Mouse (Mus musculus): ENCODE measurements around the gene Abcc5. TPM values are rescaled to one million over a fixed set of nuclear protein-coding genes. Genes with fewer than 3 reads are reported as not detected.

Abcc5 gene
- polyA plus RNA-seq, 1 experiment from 2014 or later: 68.8 TPM

DNA sequence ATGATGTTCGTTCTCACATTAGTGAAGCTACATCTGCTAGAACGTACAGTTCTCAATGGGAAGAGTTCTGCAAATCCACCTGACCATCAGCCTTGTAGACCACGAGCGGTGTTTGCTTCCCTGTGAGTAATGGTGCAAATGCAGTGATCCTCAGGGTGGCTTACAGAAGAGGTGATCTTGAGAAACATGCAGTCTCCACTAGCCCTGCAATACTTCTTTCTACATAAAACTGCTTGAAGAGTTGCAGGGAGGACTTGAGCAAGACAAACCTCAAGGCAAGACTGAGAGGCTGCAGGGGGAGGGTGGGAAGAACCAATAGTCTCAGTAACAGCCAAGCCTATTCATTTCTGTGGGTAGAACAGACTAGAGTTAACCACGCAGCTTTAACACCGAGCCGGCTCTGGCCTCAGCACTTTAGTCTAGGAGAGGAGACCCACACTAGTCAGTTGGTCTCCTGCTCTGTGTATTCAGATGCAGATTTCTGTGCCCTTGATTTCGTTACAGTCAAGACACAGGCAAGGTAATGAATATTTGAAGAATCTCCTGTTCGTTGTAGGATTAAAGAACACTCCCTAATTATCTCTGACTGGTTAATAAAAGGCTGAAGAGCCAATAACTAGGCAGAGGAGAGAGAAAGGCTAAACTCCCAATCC lies 66.4 kb downstream of the Abcc5 start:
- H3K9ac ChIP-seq (ENCODE audit: low read length): no peak overlapping the region
- no peaks in the 10 kb centered on the region for H3K4me1 ChIP-seq (replicated peaks; ENCODE audit: control insufficient read depth, insufficient read depth, low read length)
- no peaks in the 10 kb centered on the region for H3K27me3 ChIP-seq (ENCODE audit: control insufficient read depth, insufficient read depth, low read length)
- no peaks in the 10 kb centered on the region; the same call in 1 of the 2 replicates for H3K36me3 ChIP-seq (ENCODE audit: control insufficient read depth, insufficient read depth, low read length)
- no peak for ATAC-seq (replicated peaks; ENCODE audit: low FRiP score)
- H3K27ac ChIP-seq (ENCODE audit: low read depth, low read length): no peak overlapping the region
- no peak overlapping the region for H3K4me2 ChIP-seq (ENCODE audit: low read depth, low read length, severe bottlenecking)
- no peaks in the 10 kb centered on the region for H3K9me3 ChIP-seq (ENCODE audit: control insufficient read depth, low read length)
- 76% methylated on average over 9 of the region's 9 CpGs for WGBS
- no peak for DNase-seq (ENCODE audit: low spot score)
- H3K4me3 ChIP-seq (ENCODE audit: low read depth, low read length): no peak overlapping the region

DNA sequence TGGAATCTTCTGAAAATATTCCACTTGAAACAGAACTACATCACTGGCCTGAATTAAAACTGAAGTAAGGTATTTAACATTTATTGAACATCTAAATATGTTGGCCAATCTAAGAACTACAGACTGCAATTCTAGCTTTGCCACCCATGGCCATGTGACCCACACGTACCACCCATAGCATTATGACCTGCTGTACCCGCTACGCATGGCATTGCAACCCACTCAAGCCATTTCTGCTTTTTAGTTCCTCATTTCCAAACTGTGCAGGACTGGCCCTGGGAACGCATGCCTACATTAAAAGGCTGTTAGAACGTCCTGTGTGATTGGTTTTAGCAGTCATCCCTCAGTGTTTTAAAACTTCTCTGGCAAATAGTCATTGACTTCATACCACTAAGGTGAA lies 68.4 kb downstream of the Abcc5 start:
- Histone ChIP-seq H3K36me3 (ENCODE audit: control insufficient read depth, insufficient read depth, low read length) (no peaks in the 10 kb centered on the region; the same call in 1 of the 2 replicates), H3K27ac (ENCODE audit: low read depth, low read length) (no peak overlapping the region), H3K4me3 (ENCODE audit: low read depth, low read length) (no peak overlapping the region), H3K4me2 (ENCODE audit: low read depth, low read length, severe bottlenecking) (no peak overlapping the region), H3K9ac (ENCODE audit: low read length) (no peak overlapping the region), H3K9me3 (ENCODE audit: control insufficient read depth, low read length) (no peaks in the 10 kb centered on the region), H3K27me3 (ENCODE audit: control insufficient read depth, insufficient read depth, low read length) (no peaks in the 10 kb centered on the region), H3K4me1 (replicated peaks; ENCODE audit: control insufficient read depth, insufficient read depth, low read length) (no peaks in the 10 kb centered on the region)
- DNase-seq (ENCODE audit: low spot score): no peak
- no peak for ATAC-seq (replicated peaks; ENCODE audit: low FRiP score)
- WGBS: 95% methylated on average over 5 of the region's 5 CpGs

DNA sequence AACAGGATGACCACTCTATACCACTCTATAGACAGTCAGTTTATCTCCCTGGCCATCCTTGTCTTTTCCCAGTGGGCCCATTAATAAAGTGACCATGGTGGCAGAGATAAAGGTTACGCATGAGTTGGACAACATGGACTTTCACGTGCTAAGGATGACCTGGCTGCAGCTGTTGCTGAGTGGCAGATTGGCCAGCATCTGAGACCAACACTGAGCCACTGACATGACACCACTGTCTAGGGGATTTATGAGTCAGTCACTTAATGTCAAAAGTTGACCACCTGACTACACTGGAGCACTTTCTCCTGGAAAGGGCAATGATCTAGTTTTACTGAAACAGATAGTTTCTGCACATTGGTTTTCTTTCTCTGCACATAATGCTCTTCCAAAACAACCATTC lies 71.4 kb downstream of the Abcc5 start:
- DNase-seq (ENCODE audit: low spot score) (no peak), ATAC-seq (replicated peaks; ENCODE audit: low FRiP score) (no peak)
- H3K36me3 ChIP-seq (ENCODE audit: control insufficient read depth, insufficient read depth, low read length): no peaks in the 10 kb centered on the region; the same call in 1 of the 2 replicates
- no peak overlapping the region for H3K4me3 ChIP-seq (ENCODE audit: low read depth, low read length)
- no peak overlapping the region for H3K27ac ChIP-seq (ENCODE audit: low read depth, low read length)
- 97% methylated on average over 2 of the region's 2 CpGs for WGBS
- no peaks in the 10 kb centered on the region for H3K27me3 ChIP-seq (ENCODE audit: control insufficient read depth, insufficient read depth, low read length)
- H3K9me3 ChIP-seq (ENCODE audit: control insufficient read depth, low read length): no peaks in the 10 kb centered on the region
- no peaks in the 10 kb centered on the region for H3K4me1 ChIP-seq (replicated peaks; ENCODE audit: control insufficient read depth, insufficient read depth, low read length)
- H3K9ac ChIP-seq (ENCODE audit: low read length): no peak overlapping the region
- no peak overlapping the region for H3K4me2 ChIP-seq (ENCODE audit: low read depth, low read length, severe bottlenecking)

DNA sequence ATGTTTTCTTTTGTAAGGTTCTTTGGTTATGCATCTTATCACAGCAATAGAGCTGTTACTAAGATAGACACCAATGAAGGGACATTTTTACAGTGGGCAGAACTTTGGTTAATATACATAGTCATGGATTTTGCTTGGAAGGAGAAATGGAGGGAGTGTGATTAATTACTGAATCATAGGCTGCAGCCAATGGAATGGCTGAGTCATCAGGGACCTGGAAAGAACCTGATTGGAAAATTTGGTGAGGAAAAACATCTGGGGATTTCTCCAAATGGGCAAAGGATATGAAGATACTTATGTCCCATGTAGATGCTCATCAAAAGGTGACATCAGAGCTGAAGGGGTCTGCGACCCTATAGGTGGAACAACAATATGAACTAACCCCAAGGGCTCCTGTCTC lies 72.2 kb downstream of the Abcc5 start:
- no peaks in the 10 kb centered on the region; the same call in 1 of the 2 replicates for H3K36me3 ChIP-seq (ENCODE audit: control insufficient read depth, insufficient read depth, low read length)
- H3K27ac ChIP-seq (ENCODE audit: low read depth, low read length): no peak overlapping the region
- no peaks in the 10 kb centered on the region for H3K9me3 ChIP-seq (ENCODE audit: control insufficient read depth, low read length)
- 90% methylated on average over 1 of the region's 1 CpGs for WGBS
- H3K9ac ChIP-seq (ENCODE audit: low read length): no peak overlapping the region
- H3K27me3 ChIP-seq (ENCODE audit: control insufficient read depth, insufficient read depth, low read length): no peaks in the 10 kb centered on the region
- no peak overlapping the region for H3K4me3 ChIP-seq (ENCODE audit: low read depth, low read length)
- ATAC-seq (replicated peaks; ENCODE audit: low FRiP score) (no peak), DNase-seq (ENCODE audit: low spot score) (no peak)
- no peak overlapping the region for H3K4me2 ChIP-seq (ENCODE audit: low read depth, low read length, severe bottlenecking)
- no peaks in the 10 kb centered on the region for H3K4me1 ChIP-seq (replicated peaks; ENCODE audit: control insufficient read depth, insufficient read depth, low read length)

DNA sequence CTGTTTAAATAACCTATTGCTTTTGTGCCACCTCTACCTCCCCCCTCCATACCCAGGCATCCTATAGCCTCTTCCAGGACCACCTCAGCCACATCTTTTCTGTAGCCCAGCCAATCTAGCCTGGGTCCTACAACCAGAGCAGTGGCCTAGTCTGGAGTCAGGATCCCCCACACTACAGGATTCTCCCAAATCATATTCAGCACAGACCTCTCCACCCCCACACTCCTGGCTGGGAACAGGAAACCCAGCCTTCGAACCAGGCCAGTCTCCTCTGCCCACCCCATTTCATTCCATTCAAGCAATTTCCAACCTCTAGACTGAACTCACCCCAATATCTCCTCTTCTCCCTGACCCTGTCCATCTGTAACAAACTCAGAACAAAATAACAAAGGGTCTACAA lies 80.7 kb downstream of the Abcc5 start:
- no peak overlapping the region for H3K4me3 ChIP-seq (ENCODE audit: low read depth, low read length)
- no peaks in the 10 kb centered on the region for H3K4me1 ChIP-seq (replicated peaks; ENCODE audit: control insufficient read depth, insufficient read depth, low read length)
- H3K36me3 ChIP-seq (ENCODE audit: control insufficient read depth, insufficient read depth, low read length): no peaks in the 10 kb centered on the region; the same call in 1 of the 2 replicates
- H3K27me3 ChIP-seq (ENCODE audit: control insufficient read depth, insufficient read depth, low read length): no peaks in the 10 kb centered on the region
- WGBS: 86% methylated on average over 1 of the region's 1 CpGs
- no peak overlapping the region for H3K9ac ChIP-seq (ENCODE audit: low read length)
- DNase-seq (ENCODE audit: low spot score): no peak
- no peak overlapping the region for H3K27ac ChIP-seq (ENCODE audit: low read depth, low read length)
- no peak for ATAC-seq (replicated peaks; ENCODE audit: low FRiP score)
- H3K9me3 ChIP-seq (ENCODE audit: control insufficient read depth, low read length): no peaks in the 10 kb centered on the region
- no peak overlapping the region for H3K4me2 ChIP-seq (ENCODE audit: low read depth, low read length, severe bottlenecking)

DNA sequence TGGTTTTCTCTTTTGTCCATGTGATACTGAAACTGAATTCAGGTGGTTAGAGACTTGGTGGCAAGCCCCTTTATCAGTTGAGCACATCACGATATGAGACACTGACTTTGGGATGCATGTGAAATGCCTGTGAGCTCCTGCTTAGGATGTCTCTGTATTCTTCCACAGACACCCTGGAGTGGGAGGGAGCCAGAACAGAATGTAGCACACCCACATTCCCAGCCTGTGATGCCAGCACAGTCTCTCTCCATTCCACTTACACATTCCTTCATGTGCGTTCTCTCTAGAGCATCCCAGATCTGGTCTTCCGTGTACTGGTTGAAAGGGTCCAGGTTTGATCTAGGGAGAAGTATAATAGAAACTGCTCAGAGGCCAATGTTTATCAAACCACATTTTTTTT lies 87.6 kb downstream of the Abcc5 start:
- no peaks in the 10 kb centered on the region for H3K9me3 ChIP-seq (ENCODE audit: control insufficient read depth, low read length)

DNA sequence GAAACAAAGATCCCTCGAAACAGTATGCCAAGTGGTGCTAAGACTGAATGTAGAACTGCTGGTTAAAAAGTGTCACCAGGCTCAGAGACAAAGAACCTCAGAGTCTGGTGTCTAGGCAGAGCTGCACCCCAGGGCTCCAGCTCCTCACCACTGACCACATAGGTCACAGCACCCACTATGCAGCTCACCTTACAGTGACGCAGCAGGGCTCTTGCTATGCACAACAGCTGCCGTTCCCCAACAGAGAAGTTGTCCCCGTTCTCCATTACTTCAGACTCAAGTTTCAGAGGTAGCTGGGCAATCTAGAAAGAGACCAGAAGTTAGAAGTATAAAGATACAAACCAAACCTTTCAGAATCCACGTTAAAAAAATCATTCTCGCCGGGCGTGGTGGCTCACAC lies 91.3 kb downstream of the Abcc5 start:
- H3K27me3 ChIP-seq (ENCODE audit: control insufficient read depth, insufficient read depth, low read length): no peaks in the 10 kb centered on the region
- H3K4me2 ChIP-seq (ENCODE audit: low read depth, low read length, severe bottlenecking): no peak overlapping the region
- no peaks in the 10 kb centered on the region; the same call in 1 of the 2 replicates for H3K36me3 ChIP-seq (ENCODE audit: control insufficient read depth, insufficient read depth, low read length)
- WGBS: 94% methylated on average over 8 of the region's 8 CpGs
- DNase-seq (ENCODE audit: low spot score): no peak
- ATAC-seq (replicated peaks; ENCODE audit: low FRiP score): no peak
- no peak overlapping the region for H3K27ac ChIP-seq (ENCODE audit: low read depth, low read length)
- H3K9me3 ChIP-seq (ENCODE audit: control insufficient read depth, low read length): no peaks in the 10 kb centered on the region
- H3K4me3 ChIP-seq (ENCODE audit: low read depth, low read length): no peak overlapping the region
- H3K4me1 ChIP-seq (replicated peaks; ENCODE audit: control insufficient read depth, insufficient read depth, low read length): no peaks in the 10 kb centered on the region
- H3K9ac ChIP-seq (ENCODE audit: low read length): no peak overlapping the region

More for the DNA sequence above, 87.6 kb downstream of the Abcc5 start:
- 95% methylated on average over 3 of the region's 3 CpGs for WGBS
- no peak overlapping the region for H3K4me3 ChIP-seq (ENCODE audit: low read depth, low read length)
- no peak overlapping the region for H3K27ac ChIP-seq (ENCODE audit: low read depth, low read length)
- H3K4me2 ChIP-seq (ENCODE audit: low read depth, low read length, severe bottlenecking): no peak overlapping the region
- no peak overlapping the region for H3K9ac ChIP-seq (ENCODE audit: low read length)
- no peaks in the 10 kb centered on the region for H3K36me3 ChIP-seq (ENCODE audit: control insufficient read depth, insufficient read depth, low read length)
- H3K27me3 ChIP-seq (ENCODE audit: control insufficient read depth, insufficient read depth, low read length): no peaks in the 10 kb centered on the region
- H3K4me1 ChIP-seq (replicated peaks; ENCODE audit: control insufficient read depth, insufficient read depth, low read length): no peaks in the 10 kb centered on the region
- DNase-seq (ENCODE audit: low spot score) (no peak), ATAC-seq (replicated peaks; ENCODE audit: low FRiP score) (no peak)

DNA sequence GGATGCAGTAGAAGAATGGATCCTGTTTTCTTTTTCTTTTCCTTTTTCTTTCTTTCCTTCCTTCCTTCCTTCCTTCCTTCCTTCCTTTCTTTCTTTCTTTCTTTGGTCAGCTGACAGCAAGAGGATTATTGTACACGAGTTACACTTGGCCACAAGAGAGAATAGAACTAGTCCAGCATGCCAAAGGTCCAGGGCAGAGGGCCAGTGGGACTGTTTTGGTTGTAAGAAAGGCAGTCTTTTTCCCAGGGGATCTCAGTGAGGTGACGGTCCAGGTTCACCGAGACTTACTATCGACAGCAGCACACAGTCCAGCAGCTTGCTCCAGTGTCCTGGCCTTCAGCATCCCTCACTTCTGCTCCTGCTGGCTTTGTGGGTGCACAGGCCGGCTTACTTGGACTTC lies 97.9 kb downstream of the Abcc5 start:
- WGBS: 87% methylated on average over 5 of the region's 5 CpGs
- no peak for DNase-seq (ENCODE audit: low spot score)
- Histone ChIP-seq H3K27me3 (ENCODE audit: control insufficient read depth, insufficient read depth, low read length) (no peaks in the 10 kb centered on the region), H3K27ac (ENCODE audit: low read depth, low read length) (no peak overlapping the region), H3K4me2 (ENCODE audit: low read depth, low read length, severe bottlenecking) (no peak overlapping the region), H3K4me3 (ENCODE audit: low read depth, low read length) (no peak overlapping the region), H3K9me3 (ENCODE audit: control insufficient read depth, low read length) (no peaks in the 10 kb centered on the region), H3K9ac (ENCODE audit: low read length) (no peak overlapping the region), H3K4me1 (replicated peaks; ENCODE audit: control insufficient read depth, insufficient read depth, low read length) (no peaks in the 10 kb centered on the region), H3K36me3 (ENCODE audit: control insufficient read depth, insufficient read depth, low read length) (no peaks in the 10 kb centered on the region; the same call in 1 of the 2 replicates)
- ATAC-seq (replicated peaks; ENCODE audit: low FRiP score): no peak

DNA sequence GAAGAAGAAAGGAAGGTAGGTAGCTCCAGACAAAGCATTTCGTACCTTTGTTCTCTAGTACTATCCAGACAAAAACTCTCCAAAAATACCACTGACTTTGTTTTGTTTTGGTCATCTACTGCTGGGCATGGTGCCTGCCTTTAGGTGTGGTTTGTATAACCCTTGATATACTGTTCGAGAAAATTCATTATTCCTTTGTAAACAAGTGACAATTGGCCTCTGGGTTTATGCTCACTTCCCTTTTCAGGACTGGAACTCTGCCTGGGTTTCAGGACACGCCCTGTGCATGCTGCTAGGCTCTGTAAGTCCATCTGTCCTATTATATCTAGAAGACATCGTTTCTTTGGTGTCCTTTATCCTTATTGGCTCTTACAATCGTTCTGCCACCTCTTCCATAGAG lies 100.9 kb downstream of the Abcc5 start, which contains the start of gene Cyp2ab1:
TSS of gene Cyp2ab1 (minus strand) at position 119 of the 400 bp plus-strand sequence.
- H3K4me2 ChIP-seq (ENCODE audit: low read depth, low read length, severe bottlenecking): no peak within 1 kb of the TSS
- no peaks in the 10 kb centered on the region for H3K27me3 ChIP-seq (ENCODE audit: control insufficient read depth, insufficient read depth, low read length)
- no peak within 1 kb of the TSS for H3K9ac ChIP-seq (ENCODE audit: low read length)
- no peak within 1 kb of the TSS for H3K27ac ChIP-seq (ENCODE audit: low read depth, low read length)
- H3K4me1 ChIP-seq (replicated peaks; ENCODE audit: control insufficient read depth, insufficient read depth, low read length): no peaks in the 10 kb centered on the region
- H3K4me3 ChIP-seq (ENCODE audit: low read depth, low read length): no peak within 1 kb of the TSS
- DNase-seq (ENCODE audit: low spot score) (no peak), ATAC-seq (replicated peaks; ENCODE audit: low FRiP score) (no peak)
- no peaks in the 10 kb centered on the region for H3K9me3 ChIP-seq (ENCODE audit: control insufficient read depth, low read length)
- no peaks in the 10 kb centered on the region; the same call in 1 of the 2 replicates for H3K36me3 ChIP-seq (ENCODE audit: control insufficient read depth, insufficient read depth, low read length)
- WGBS: 80% methylated on average over 5 of the region's 5 CpGs

Data from forebrain, embryonic 11.5 days (tissue).